Mouse (Mus musculus) hindbrain, embryonic 14.5 days (tissue): Measurements from ENCODE around the gene Hspa12a. TPM values are rescaled to one million over a fixed set of nuclear protein-coding genes. Genes with fewer than 3 reads are reported as not detected.

ENCODE experiments used
- ATAC-seq: fragments of 200-750 bp; cut with Nextera tagmentation; 2 replicates; pipeline ENCODE4 v1.8.0; 2017; ENCODE audit warnings: moderate number of reproducible peaks, mild to moderate bottlenecking, moderate TSS enrichment, moderate library complexity; ENCODE audit not compliant: low FRiP score
- DNase-seq: peaks from one replicate; pipeline ENCODE4 v3.0.0-alpha.2; 2015; ENCODE audit warnings: low spot score
- H3K27ac ChIP-seq: fragments of 300-500 bp; sonication (generic); 2 replicates; pipeline ENCODE4 v1.5.1; 2014; ENCODE audit warnings: mild to moderate bottlenecking, moderate library complexity
- H3K27me3 ChIP-seq: fragments of 300-500 bp; sonication (generic); 2 replicates; pipeline ENCODE4 v1.6.1; 2014; ENCODE audit warnings: mild to moderate bottlenecking, low read length, mixed read lengths; ENCODE audit not compliant: control insufficient read depth, insufficient read depth
- H3K36me3 ChIP-seq: fragments of 300-500 bp; sonication (generic); replicated peaks from 2 replicates; pipeline ENCODE4 v1.6.1; 2014; ENCODE audit not compliant: control insufficient read depth, insufficient read depth
- H3K4me1 ChIP-seq: fragments of 300-500 bp; sonication (generic); replicated peaks from 2 replicates; pipeline ENCODE4 v1.6.1; 2014; ENCODE audit warnings: antibody characterized with exemption, low read length, mixed read lengths; ENCODE audit not compliant: control insufficient read depth, insufficient read depth
- H3K4me2 ChIP-seq: fragments of 300-500 bp; sonication (generic); replicated peaks from 2 replicates; pipeline ENCODE4 v1.6.1; 2014; ENCODE audit warnings: mild to moderate bottlenecking, moderate library complexity
- H3K4me3 ChIP-seq: fragments of 300-500 bp; sonication (generic); replicated peaks from 2 replicates; pipeline ENCODE4 v1.5.1; 2014; ENCODE audit warnings: mild to moderate bottlenecking, low read length
- H3K9ac ChIP-seq: fragments of 300-500 bp; sonication (generic); 2 replicates; pipeline ENCODE4 v1.6.1; 2014
- H3K9me3 ChIP-seq: fragments of 300-500 bp; sonication (generic); 2 replicates; pipeline ENCODE4 v1.6.1; 2016; ENCODE audit warnings: low read length; ENCODE audit not compliant: control insufficient read depth
- WGBS: fragments of 180-500 bp; shearing (Covaris S2); extraction: QIAGEN DNeasy Blood & Tissue Kit; methylation state at CpG from one replicate; pipeline ENCODE4 v1.1.7; 2014; 5-methylcytosine and 5-hydroxymethylcytosine counted together
- microRNA-seq: library from miRNA; unstranded; fragments of <30 nt; microRNA quantifications from one replicate; pipeline ENCODE4, GENCODE M21; 2016
- polyA plus RNA-seq: library from polyadenylated mRNA; unstranded; fragments of >200 nt; fragmentation: Nextera tagmentation; extraction: Ambion mirVana; gene quantifications from 2 replicates; pipeline ENCODE4 v1.2.1, GENCODE M21; 2014

Hspa12a gene
- polyA plus RNA-seq, 1 experiment from 2014 or later: 40.5 TPM

GRCm38 (mm10) chr19:58762848-58763541 is 180.5 kb downstream of the Hspa12a start:
- H3K9me3 ChIP-seq: no peaks in the 10 kb centered on the region
- H3K9ac ChIP-seq: peak overlapping the region; percentile 28; the same call in 1 of the 2 replicates
- ATAC-seq (peak; percentile 70; the same call in 1 of the 2 replicates), DNase-seq (peak; percentile 74)
- WGBS: 10% methylated on average over 12 of the region's 12 CpGs
- no peaks in the 10 kb centered on the region for H3K36me3 ChIP-seq
- no peak overlapping the region for H3K4me2 ChIP-seq
- H3K4me3 ChIP-seq: no peak overlapping the region
- H3K4me1 ChIP-seq: no peaks in the 10 kb centered on the region
- H3K27ac ChIP-seq: no peak overlapping the region
- H3K27me3 ChIP-seq: no peaks in the 10 kb centered on the region

GRCm38 (mm10) chr19:58762316-58762715 is 181.1 kb downstream of the Hspa12a start:
- WGBS: 28% methylated on average over 6 of the region's 6 CpGs
- no peaks in the 10 kb centered on the region for H3K4me1 ChIP-seq
- DNase-seq (no peak), ATAC-seq (peak; percentile 4; the same call in 1 of the 2 replicates)
- no peak overlapping the region for H3K27ac ChIP-seq
- no peak overlapping the region for H3K4me2 ChIP-seq
- no peak overlapping the region for H3K4me3 ChIP-seq
- H3K9ac ChIP-seq: no peak overlapping the region
- no peaks in the 10 kb centered on the region for H3K27me3 ChIP-seq
- no peaks in the 10 kb centered on the region for H3K9me3 ChIP-seq
- no peaks in the 10 kb centered on the region for H3K36me3 ChIP-seq

GRCm38 (mm10) chr19:58759423-58759822 is 184.0 kb downstream of the Hspa12a start, which contains the start of gene Pnliprp2:
Gene Pnliprp2 (plus strand): TSS chr19:58759719.
- H3K4me1 ChIP-seq: no peaks in the 10 kb centered on the region
- 0 out of 2 replicates have a peak, but pooled peaks cover 2% of the 10 kb centered on the region for H3K9me3 ChIP-seq
- WGBS: 71% methylated on average over 9 of the region's 9 CpGs
- H3K36me3 ChIP-seq: no peaks in the 10 kb centered on the region
- H3K27ac ChIP-seq: no peak within 1 kb of the TSS
- H3K4me2 ChIP-seq: no peak within 1 kb of the TSS
- ATAC-seq (no peak), DNase-seq (no peak)
- no peak within 1 kb of the TSS for H3K9ac ChIP-seq
- no peak within 1 kb of the TSS for H3K4me3 ChIP-seq
- no peaks in the 10 kb centered on the region for H3K27me3 ChIP-seq

GRCm38 (mm10) chr19:58758871-58759270 is 184.6 kb downstream of the Hspa12a start:
- H3K9me3 ChIP-seq: 0 out of 2 replicates have a peak, but pooled peaks cover 6% of the 10 kb centered on the region
- no peak overlapping the region for H3K4me3 ChIP-seq
- WGBS: 90% methylated on average over 4 of the region's 4 CpGs
- no peaks in the 10 kb centered on the region for H3K4me1 ChIP-seq
- DNase-seq (no peak), ATAC-seq (no peak)
- no peaks in the 10 kb centered on the region for H3K36me3 ChIP-seq
- no peak overlapping the region for H3K9ac ChIP-seq
- H3K27me3 ChIP-seq: no peaks in the 10 kb centered on the region
- H3K27ac ChIP-seq: no peak overlapping the region
- H3K4me2 ChIP-seq: no peak overlapping the region

- H3K27me3 ChIP-seq: no peaks in the 10 kb centered on the region
- H3K27ac ChIP-seq: no peak overlapping the region
- 0 out of 2 replicates have a peak, but pooled peaks cover 6% of the 10 kb centered on the region for H3K9me3 ChIP-seq
- 67% methylated on average over 2 of the region's 2 CpGs for WGBS
- no peaks in the 10 kb centered on the region for H3K36me3 ChIP-seq
- no peak overlapping the region for H3K9ac ChIP-seq
- ATAC-seq (no peak), DNase-seq (no peak)
- H3K4me1 ChIP-seq: no peaks in the 10 kb centered on the region
- H3K4me3 ChIP-seq: no peak overlapping the region
- no peak overlapping the region for H3K4me2 ChIP-seq
Measured at GRCm38 (mm10) chr19:58751504-58751903, 191.9 kb downstream of the Hspa12a start.

GRCm38 (mm10) chr19:58750822-58751221 is 192.6 kb downstream of the Hspa12a start:
- Histone ChIP-seq H3K36me3 (no peaks in the 10 kb centered on the region), H3K9ac (no peak overlapping the region), H3K27ac (no peak overlapping the region), H3K4me1 (no peaks in the 10 kb centered on the region), H3K4me2 (no peak overlapping the region), H3K4me3 (no peak overlapping the region), H3K27me3 (no peaks in the 10 kb centered on the region), H3K9me3 (0 out of 2 replicates have a peak, but pooled peaks cover 6% of the 10 kb centered on the region)
- no peak for DNase-seq
- WGBS: 87% methylated on average over 2 of the region's 2 CpGs
- no peak for ATAC-seq

- WGBS: 93% methylated on average over 9 of the region's 9 CpGs
- no peak for ATAC-seq
- Histone ChIP-seq H3K4me1 (no peaks in the 10 kb centered on the region), H3K9ac (no peak overlapping the region), H3K4me3 (no peak overlapping the region), H3K9me3 (no peaks in the 10 kb centered on the region), H3K27ac (no peak overlapping the region), H3K27me3 (no peaks in the 10 kb centered on the region), H3K4me2 (no peak overlapping the region), H3K36me3 (no peaks in the 10 kb centered on the region)
- DNase-seq: no peak
Measured at GRCm38 (mm10) chr19:58747498-58748000, 195.9 kb downstream of the Hspa12a start.

Small RNA genes lying within 50 kb of the gene (microRNA-seq; reads per million reads assigned to microRNA genes)
- gene Mir3086: 2.4 reads per million, percentile 8 among the genes with 10 or more reads in this experiment

Other genes starting within 250 kb of the Hspa12a start
- gene Pnliprp1, start 214.8 kb downstream of the Hspa12a start, polyA plus RNA-seq: 0.35 TPM in 1 of 2 replicates, not detected in the other
- 0.16 TPM in 1 of 2 replicates, not detected in the other for gene Pnliprp2, start 183.9 kb downstream of the Hspa12a start, polyA plus RNA-seq
- not detected in 2 replicates for gene 1700019N19Rik, start 149.2 kb downstream of the Hspa12a start, polyA plus RNA-seq
- 1.7 and 2.0 TPM in 2 replicates for gene Eno4, start 229 bp downstream of the Hspa12a start, polyA plus RNA-seq
- gene Shtn1, start 132.4 kb upstream of the Hspa12a start, polyA plus RNA-seq: 51.8 and 63.9 TPM in 2 replicates
- gene Vax1, start 226.4 kb upstream of the Hspa12a start, polyA plus RNA-seq: not detected in 2 replicates